Mouse (Mus musculus) c-Kit-positive CD71-negative TER-119-negative erythroid progenitor cells, embryonic 14.5 days (primary cell): ENCODE measurements around the gene Zranb3.
A peak's percentile ranks its signal among the peaks of the same experiment; 100 is the strongest.
"Not testable (repeated sequence)": the region's sequence is repeated elsewhere in the genome, so short reads cannot be mapped to it uniquely, and the experiment has no call there.

ENCODE experiments used
- DNase-seq: peaks from one replicate; pipeline ENCODE4 v3.0.0-alpha.2; 2013; ENCODE audit warnings: low read depth

Zranb3 gene

GRCm38 (mm10) chr1:128102641-128103461 lies at the start of gene Zranb3, which contains the start of gene R3hdm1:
Gene Zranb3, minus strand, starts transcription at chr1:128103047.
Gene R3hdm1, plus strand, starts transcription at chr1:128103301.
- peak; percentile 99 for DNase-seq

GRCm38 (mm10) chr1:128141737-128142136 lies 38.9 kb upstream of the Zranb3 start:
- no peak for DNase-seq

GRCm38 (mm10) chr1:128141039-128141438 lies 38.2 kb upstream of the Zranb3 start:
- no peak for DNase-seq

GRCm38 (mm10) chr1:128136222-128136621 lies 33.4 kb upstream of the Zranb3 start:
- DNase-seq = not testable (repeated sequence)

GRCm38 (mm10) chr1:128120913-128121627 lies 18.2 kb upstream of the Zranb3 start:
- no peak for DNase-seq

GRCm38 (mm10) chr1:128103520-128104088 lies 757 bp upstream of the Zranb3 start:
- peak; percentile 26 for DNase-seq

GRCm38 (mm10) chr1:128102251-128102640 lies 601 bp downstream of the Zranb3 start:
- DNase-seq = no peak

GRCm38 (mm10) chr1:128098309-128098708 lies 4.5 kb downstream of the Zranb3 start:
- no peak for DNase-seq

GRCm38 (mm10) chr1:128094686-128095085 lies 8.2 kb downstream of the Zranb3 start:
- no peak for DNase-seq

- no peak for DNase-seq
These were observed 20.0 kb downstream of the Zranb3 start for GRCm38 (mm10) chr1:128082800-128083199.

- no peak for DNase-seq
These were observed 21.0 kb downstream of the Zranb3 start for GRCm38 (mm10) chr1:128081873-128082272.

GRCm38 (mm10) chr1:128080936-128081696 lies 21.7 kb downstream of the Zranb3 start:
- no peak for DNase-seq

- DNase-seq = no peak
These were observed 24.2 kb downstream of the Zranb3 start for GRCm38 (mm10) chr1:128078646-128079045.

- DNase-seq = no peak
These were observed 25.1 kb downstream of the Zranb3 start for GRCm38 (mm10) chr1:128077788-128078187.

- no peak for DNase-seq
These were observed 25.9 kb downstream of the Zranb3 start for GRCm38 (mm10) chr1:128076791-128077479.

- no peak for DNase-seq
These were observed 29.8 kb downstream of the Zranb3 start for GRCm38 (mm10) chr1:128073051-128073450.

GRCm38 (mm10) chr1:128070003-128070402 lies 32.8 kb downstream of the Zranb3 start:
- DNase-seq = no peak

GRCm38 (mm10) chr1:128068945-128069397 lies 33.9 kb downstream of the Zranb3 start:
- DNase-seq = no peak

- peak; percentile 12 for DNase-seq
These were observed 38.1 kb downstream of the Zranb3 start for GRCm38 (mm10) chr1:128064716-128065115.

- DNase-seq = no peak
These were observed 40.7 kb downstream of the Zranb3 start for GRCm38 (mm10) chr1:128062167-128062566.

GRCm38 (mm10) chr1:128061401-128061800 lies 41.4 kb downstream of the Zranb3 start:
- DNase-seq = no peak
